Mouse (Mus musculus): Measurements from ENCODE around the gene Pik3ap1. TPM values are rescaled to one million over a fixed set of nuclear protein-coding genes. Genes with fewer than 3 reads are reported as not detected.

The Pik3ap1 gene
- total and polyA plus RNA-seq, 2 experiments from 2014 or later = 2.2 to 2.8 TPM

DNA sequence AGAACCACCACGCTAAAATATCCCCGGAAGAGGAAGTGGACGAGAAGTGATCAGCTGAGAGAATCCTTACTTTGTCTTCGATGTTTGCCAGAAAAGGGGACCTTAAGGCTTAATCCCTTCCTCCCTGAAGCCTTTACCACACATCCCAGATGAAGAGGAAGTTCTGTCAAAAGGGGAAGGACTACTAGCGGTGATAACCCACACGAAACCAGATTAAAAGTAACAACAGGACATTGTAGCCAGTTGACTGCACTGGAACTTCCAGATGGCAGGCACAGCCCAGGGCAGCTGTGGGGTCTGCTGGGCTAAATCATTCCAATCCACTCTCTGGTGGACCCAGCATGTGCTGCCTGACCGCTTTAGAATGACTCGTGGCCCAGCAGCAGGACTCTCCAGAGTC is 17.7 kb upstream of the Pik3ap1 start:
- TF ChIP-seq CTCF (IDR thresholded peaks at IDR 0.05; ENCODE audit: low read depth) = no peak
- ATAC-seq (no peak), DNase-seq (no peak)
- Histone ChIP-seq H3K4me3 (ENCODE audit: low read depth, low read length) (no peak overlapping the region), H3K4me1 (ENCODE audit: insufficient read depth) (no peaks in the 10 kb centered on the region), H3K36me3 (ENCODE audit: insufficient read depth) (no peaks in the 10 kb centered on the region), H3K9me3 (ENCODE audit: low read length) (no peaks in the 10 kb centered on the region), H3K4me2 (ENCODE audit: low read depth) (no peak overlapping the region), H3K27me3 (ENCODE audit: insufficient read depth, low read length) (no peaks in the 10 kb centered on the region), H3K9ac (no peak overlapping the region), H3K27ac (ENCODE audit: low read depth, low read length) (no peak overlapping the region)
- WGBS = 88% methylated on average over 8 of the region's 8 CpGs

DNA sequence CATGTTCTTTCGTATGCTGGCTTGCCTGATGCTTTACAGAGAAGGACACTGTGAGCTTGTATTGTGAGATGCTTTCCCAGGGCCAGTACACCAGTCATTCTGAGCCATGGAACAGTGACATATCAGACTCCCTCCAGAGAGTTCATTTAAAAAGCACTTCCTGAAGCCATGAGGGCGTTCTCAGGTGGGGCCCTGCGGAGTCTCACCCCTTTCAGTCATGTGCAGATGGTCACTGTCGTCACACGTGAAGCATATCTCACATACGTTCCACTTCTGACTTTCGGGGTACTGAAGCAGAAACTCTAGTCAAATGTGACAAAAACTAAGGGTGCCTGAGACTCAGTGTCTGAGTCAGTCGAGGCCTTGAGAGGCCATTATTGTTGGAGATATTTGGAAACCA is 6.0 kb upstream of the Pik3ap1 start:
- Histone ChIP-seq H3K9me3 (ENCODE audit: low read length) (no peaks in the 10 kb centered on the region), H3K4me2 (ENCODE audit: low read depth) (no peak overlapping the region), H3K4me1 (ENCODE audit: insufficient read depth) (no peaks in the 10 kb centered on the region), H3K4me3 (ENCODE audit: low read depth, low read length) (no peak overlapping the region), H3K9ac (no peak overlapping the region), H3K27ac (ENCODE audit: low read depth, low read length) (no peak overlapping the region), H3K36me3 (ENCODE audit: insufficient read depth) (no peaks in the 10 kb centered on the region), H3K27me3 (ENCODE audit: insufficient read depth, low read length) (no peaks in the 10 kb centered on the region)
- TF ChIP-seq CTCF (IDR thresholded peaks at IDR 0.05; ENCODE audit: low read depth) = no peak
- no peak for DNase-seq
- no peak for ATAC-seq
- 91% methylated on average over 8 of the region's 8 CpGs for WGBS

DNA sequence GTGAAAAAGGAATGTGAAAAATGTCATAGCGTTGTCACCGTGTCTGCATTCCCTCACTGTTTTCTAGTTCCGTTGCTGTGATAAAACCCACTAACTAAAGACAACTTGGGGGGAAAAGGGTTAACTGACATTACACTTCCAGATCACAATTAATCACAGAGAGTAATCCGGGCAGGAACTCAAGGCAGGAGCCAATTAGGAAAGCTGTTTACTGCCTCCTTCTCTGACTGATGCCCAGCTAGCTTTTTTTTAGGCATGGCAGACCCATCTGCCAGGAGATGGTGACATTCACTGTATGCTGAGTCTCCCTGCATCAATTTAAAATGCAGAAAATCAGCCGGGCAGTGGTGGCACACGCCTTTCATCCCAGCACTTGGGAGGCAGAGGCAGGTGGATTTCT is 4.4 kb upstream of the Pik3ap1 start:
- no peaks in the 10 kb centered on the region for H3K4me1 ChIP-seq (ENCODE audit: insufficient read depth)
- no peaks in the 10 kb centered on the region for H3K9me3 ChIP-seq (ENCODE audit: low read length)
- H3K4me3 ChIP-seq (ENCODE audit: low read depth, low read length) = no peak overlapping the region
- H3K36me3 ChIP-seq (ENCODE audit: insufficient read depth) = no peaks in the 10 kb centered on the region
- WGBS = 38% methylated on average over 6 of the region's 6 CpGs
- peaks cover 6% of the 10 kb centered on the region; the same call in 1 of the 2 replicates for H3K27me3 ChIP-seq (ENCODE audit: insufficient read depth, low read length)
- H3K4me2 ChIP-seq (ENCODE audit: low read depth) = no peak overlapping the region
- no peak overlapping the region for H3K9ac ChIP-seq
- H3K27ac ChIP-seq (ENCODE audit: low read depth, low read length) = no peak overlapping the region
- DNase-seq = peak; percentile 21
- no peak for ATAC-seq
- no peak for TF ChIP-seq CTCF (IDR thresholded peaks at IDR 0.05; ENCODE audit: low read depth)

DNA sequence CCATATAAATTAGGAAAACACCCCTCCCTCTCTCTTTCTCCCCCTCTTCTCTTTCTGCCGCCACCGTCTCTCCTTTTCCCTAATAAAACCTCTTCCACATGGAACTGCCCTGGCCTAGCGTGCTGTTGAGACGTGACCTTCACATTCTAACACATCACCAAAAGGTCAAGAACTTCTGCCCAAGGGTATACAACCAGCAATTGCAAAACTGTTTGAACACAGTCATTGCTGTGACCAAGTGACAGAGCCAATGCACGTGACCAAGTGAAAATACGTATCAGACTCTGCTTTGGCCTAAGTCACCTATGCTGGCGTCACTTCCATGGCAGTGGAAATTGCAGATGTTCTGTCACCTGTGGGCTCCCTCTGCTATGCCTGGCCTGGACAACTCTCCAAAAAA is 3.3 kb upstream of the Pik3ap1 start:
- ATAC-seq (no peak), DNase-seq (no peak)
- Histone ChIP-seq H3K9me3 (ENCODE audit: low read length) (no peaks in the 10 kb centered on the region), H3K27me3 (ENCODE audit: insufficient read depth, low read length) (peaks cover 6% of the 10 kb centered on the region; the same call in 1 of the 2 replicates), H3K4me1 (ENCODE audit: insufficient read depth) (no peaks in the 10 kb centered on the region), H3K4me3 (ENCODE audit: low read depth, low read length) (no peak overlapping the region), H3K27ac (ENCODE audit: low read depth, low read length) (no peak overlapping the region), H3K9ac (no peak overlapping the region), H3K4me2 (ENCODE audit: low read depth) (no peak overlapping the region), H3K36me3 (ENCODE audit: insufficient read depth) (no peaks in the 10 kb centered on the region)
- WGBS = 91% methylated on average over 7 of the region's 7 CpGs
- TF ChIP-seq CTCF (IDR thresholded peaks at IDR 0.05; ENCODE audit: low read depth) = no peak

DNA sequence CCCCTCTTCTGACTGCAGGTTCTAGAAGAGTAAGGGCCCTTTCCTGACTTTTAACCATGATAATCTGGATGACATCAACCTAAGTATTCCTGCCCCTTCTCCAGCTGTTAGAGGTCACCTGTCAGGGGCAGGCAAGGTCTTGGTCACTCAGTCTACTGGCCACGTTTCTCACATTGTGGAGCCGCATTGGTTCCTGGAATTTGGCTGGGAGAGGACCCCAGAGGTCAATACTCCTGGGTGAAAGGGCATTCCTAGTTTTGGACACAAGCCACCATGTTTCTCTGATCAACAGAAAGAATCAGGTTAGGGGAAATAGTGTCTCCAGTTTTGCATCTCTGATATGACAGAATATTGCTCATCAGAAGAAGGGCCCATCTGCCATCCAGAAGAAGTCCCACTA is 2.4 kb upstream of the Pik3ap1 start:
- no peak overlapping the region for H3K4me2 ChIP-seq (ENCODE audit: low read depth)
- ATAC-seq (no peak), DNase-seq (no peak)
- WGBS = 84% methylated on average over 2 of the region's 2 CpGs
- H3K27me3 ChIP-seq (ENCODE audit: insufficient read depth, low read length) = peaks cover 6% of the 10 kb centered on the region; the same call in 1 of the 2 replicates
- no peak overlapping the region for H3K4me3 ChIP-seq (ENCODE audit: low read depth, low read length)
- H3K36me3 ChIP-seq (ENCODE audit: insufficient read depth) = no peaks in the 10 kb centered on the region
- no peaks in the 10 kb centered on the region for H3K4me1 ChIP-seq (ENCODE audit: insufficient read depth)
- no peak overlapping the region for H3K9ac ChIP-seq
- no peak overlapping the region for H3K27ac ChIP-seq (ENCODE audit: low read depth, low read length)
- TF ChIP-seq CTCF (IDR thresholded peaks at IDR 0.05; ENCODE audit: low read depth) = no peak
- H3K9me3 ChIP-seq (ENCODE audit: low read length) = no peaks in the 10 kb centered on the region

DNA sequence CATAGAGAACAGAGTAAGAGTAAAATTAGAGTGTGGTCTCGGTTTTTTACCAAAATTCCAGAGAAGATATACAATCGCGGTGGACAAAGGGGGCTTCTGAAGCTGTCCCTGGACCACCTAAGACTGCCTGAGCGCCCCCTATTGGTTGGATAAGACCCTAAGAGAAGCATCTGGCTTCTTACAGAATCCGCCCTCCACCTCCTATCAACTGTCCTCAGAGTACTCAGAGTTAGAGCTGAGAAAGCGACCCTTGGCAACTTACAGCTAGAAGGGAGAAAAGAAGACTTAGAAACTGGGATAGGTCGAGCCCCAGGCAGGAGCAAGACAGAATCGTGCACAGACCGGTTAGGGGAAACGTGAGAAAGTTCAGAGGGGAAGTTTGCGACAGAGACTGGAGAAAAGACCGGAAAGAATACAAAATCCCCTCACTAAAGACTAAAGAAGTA is 473 bp downstream of the Pik3ap1 start:
- ATAC-seq (no peak), DNase-seq (no peak)
- no peaks in the 10 kb centered on the region for H3K9me3 ChIP-seq (ENCODE audit: low read length)
- TF ChIP-seq CTCF (IDR thresholded peaks at IDR 0.05; ENCODE audit: low read depth) = peak; percentile 34
- H3K9ac ChIP-seq = 0 out of 2 replicates have a peak overlapping the region, but pooled peaks have one; percentile 34
- no peaks in the 10 kb centered on the region for H3K36me3 ChIP-seq (ENCODE audit: insufficient read depth)
- WGBS = 10% methylated on average over 12 of the region's 12 CpGs
- no peaks in the 10 kb centered on the region for H3K4me1 ChIP-seq (ENCODE audit: insufficient read depth)
- peak overlapping the region; percentile 90 for H3K4me2 ChIP-seq (ENCODE audit: low read depth)
- peak overlapping the region; percentile 36 for H3K4me3 ChIP-seq (ENCODE audit: low read depth, low read length)
- peaks cover 6% of the 10 kb centered on the region; the same call in 1 of the 2 replicates for H3K27me3 ChIP-seq (ENCODE audit: insufficient read depth, low read length)
- H3K27ac ChIP-seq (ENCODE audit: low read depth, low read length) = no peak overlapping the region

DNA sequence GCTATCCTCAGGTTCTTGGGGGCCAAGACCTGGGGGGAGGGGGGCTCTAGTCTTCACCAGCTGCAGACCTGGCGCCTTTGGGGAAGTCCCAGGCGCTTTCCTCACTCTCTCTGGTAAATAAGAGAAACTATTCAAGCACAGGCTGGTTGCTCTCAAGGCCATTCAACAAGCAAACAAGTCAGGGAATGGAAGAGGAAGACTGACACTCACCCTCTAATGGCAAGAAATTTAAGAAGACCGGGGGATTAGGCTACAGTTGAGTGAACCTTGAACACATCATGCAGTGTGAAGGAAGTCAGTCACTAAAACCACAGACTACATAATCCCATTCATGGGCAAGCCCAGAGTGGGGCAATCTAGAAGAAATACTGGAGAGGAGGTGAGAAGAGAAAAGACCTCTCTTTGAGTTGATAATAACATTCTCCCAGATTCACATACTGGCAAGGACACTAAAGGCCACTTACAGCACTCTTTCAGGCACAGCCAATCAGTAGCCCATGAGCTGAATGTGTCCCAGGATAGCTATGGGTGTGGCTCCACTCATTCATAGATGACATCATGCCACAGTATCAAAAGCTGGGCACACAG is 2.4 kb downstream of the Pik3ap1 start:
- no peak overlapping the region for H3K4me3 ChIP-seq (ENCODE audit: low read depth, low read length)
- no peak for TF ChIP-seq CTCF (IDR thresholded peaks at IDR 0.05; ENCODE audit: low read depth)
- peaks cover 6% of the 10 kb centered on the region; the same call in 1 of the 2 replicates for H3K27me3 ChIP-seq (ENCODE audit: insufficient read depth, low read length)
- H3K9me3 ChIP-seq (ENCODE audit: low read length) = no peaks in the 10 kb centered on the region
- DNase-seq = no peak
- 81% methylated on average over 3 of the region's 3 CpGs for WGBS
- no peak overlapping the region for H3K27ac ChIP-seq (ENCODE audit: low read depth, low read length)
- no peaks in the 10 kb centered on the region for H3K4me1 ChIP-seq (ENCODE audit: insufficient read depth)
- H3K4me2 ChIP-seq (ENCODE audit: low read depth) = no peak overlapping the region
- ATAC-seq = no peak
- no peaks in the 10 kb centered on the region for H3K36me3 ChIP-seq (ENCODE audit: insufficient read depth)
- no peak overlapping the region for H3K9ac ChIP-seq
